Mouse (Mus musculus): ENCODE results near the gene Nans. TPM values are rescaled to one million over a fixed set of nuclear protein-coding genes. Genes with fewer than 3 reads are reported as not detected.

Gene Nans
- polyA plus RNA-seq, 1 experiment from 2014 or later = 59.7 TPM

DNA sequence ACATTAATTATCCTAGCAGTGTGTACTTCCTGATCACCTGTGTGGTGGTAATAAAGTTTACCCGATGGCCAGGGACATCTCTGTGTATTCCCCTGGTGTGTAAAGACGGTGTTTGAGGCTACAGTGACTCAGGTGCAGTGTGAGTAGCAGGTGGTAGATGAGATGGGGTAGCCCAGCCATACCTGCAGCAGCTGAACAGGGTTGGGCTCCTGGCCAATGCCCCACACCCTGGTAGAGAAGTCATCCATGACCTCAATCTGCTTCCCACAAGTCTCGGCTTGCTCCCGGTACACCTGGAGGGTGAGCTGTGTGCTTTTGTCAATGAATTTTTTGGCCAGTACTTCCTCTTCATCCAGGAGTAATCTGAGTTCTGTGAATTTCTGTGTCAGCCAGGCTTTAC is 34.3 kb downstream of the Nans start:
- H3K36me3 ChIP-seq (replicated peaks; ENCODE audit: control insufficient read depth, insufficient read depth) = no peaks in the 10 kb centered on the region
- H3K27me3 ChIP-seq (ENCODE audit: control insufficient read depth, insufficient read depth, low read length) = no peaks in the 10 kb centered on the region
- no peak overlapping the region for H3K4me3 ChIP-seq (replicated peaks; ENCODE audit: low read length)
- DNase-seq (ENCODE audit: low spot score) = no peak
- no peak for ATAC-seq (ENCODE audit: low FRiP score)
- H3K27ac ChIP-seq = no peak overlapping the region
- 88% methylated on average over 4 of the region's 4 CpGs for WGBS
- H3K9me3 ChIP-seq (ENCODE audit: control insufficient read depth, low read length) = no peaks in the 10 kb centered on the region
- no peak overlapping the region for H3K4me2 ChIP-seq (replicated peaks)
- H3K4me1 ChIP-seq (replicated peaks; ENCODE audit: control insufficient read depth, insufficient read depth, low read length) = no peaks in the 10 kb centered on the region
- H3K9ac ChIP-seq = no peak overlapping the region

DNA sequence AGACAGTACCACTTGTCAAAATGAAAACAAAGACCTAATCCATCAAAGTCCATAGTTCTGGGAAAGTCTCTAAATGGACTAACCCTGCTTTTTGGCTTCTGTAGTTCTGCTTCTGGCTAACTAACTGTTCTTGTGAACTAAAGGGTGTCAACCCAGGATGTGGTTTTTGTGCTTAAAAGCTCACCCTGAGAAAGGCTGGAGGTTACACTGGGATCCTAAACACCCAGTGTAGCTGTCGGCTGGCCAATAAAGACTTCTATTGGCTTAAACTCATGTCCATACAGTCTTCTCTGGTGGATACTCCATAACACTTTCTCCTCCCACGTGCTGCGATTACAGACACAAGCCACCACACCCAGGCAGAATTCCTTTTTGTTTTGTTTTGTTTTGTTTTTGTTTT is 37.2 kb downstream of the Nans start:
- 90% methylated on average over 3 of the region's 3 CpGs for WGBS
- Histone ChIP-seq H3K4me3 (replicated peaks; ENCODE audit: low read length) (no peak overlapping the region), H3K4me1 (replicated peaks; ENCODE audit: control insufficient read depth, insufficient read depth, low read length) (no peaks in the 10 kb centered on the region), H3K36me3 (replicated peaks; ENCODE audit: control insufficient read depth, insufficient read depth) (no peaks in the 10 kb centered on the region), H3K27ac (no peak overlapping the region), H3K4me2 (replicated peaks) (no peak overlapping the region), H3K9ac (no peak overlapping the region), H3K9me3 (ENCODE audit: control insufficient read depth, low read length) (no peaks in the 10 kb centered on the region), H3K27me3 (ENCODE audit: control insufficient read depth, insufficient read depth, low read length) (no peaks in the 10 kb centered on the region)
- DNase-seq (ENCODE audit: low spot score) (no peak), ATAC-seq (ENCODE audit: low FRiP score) (no peak)

DNA sequence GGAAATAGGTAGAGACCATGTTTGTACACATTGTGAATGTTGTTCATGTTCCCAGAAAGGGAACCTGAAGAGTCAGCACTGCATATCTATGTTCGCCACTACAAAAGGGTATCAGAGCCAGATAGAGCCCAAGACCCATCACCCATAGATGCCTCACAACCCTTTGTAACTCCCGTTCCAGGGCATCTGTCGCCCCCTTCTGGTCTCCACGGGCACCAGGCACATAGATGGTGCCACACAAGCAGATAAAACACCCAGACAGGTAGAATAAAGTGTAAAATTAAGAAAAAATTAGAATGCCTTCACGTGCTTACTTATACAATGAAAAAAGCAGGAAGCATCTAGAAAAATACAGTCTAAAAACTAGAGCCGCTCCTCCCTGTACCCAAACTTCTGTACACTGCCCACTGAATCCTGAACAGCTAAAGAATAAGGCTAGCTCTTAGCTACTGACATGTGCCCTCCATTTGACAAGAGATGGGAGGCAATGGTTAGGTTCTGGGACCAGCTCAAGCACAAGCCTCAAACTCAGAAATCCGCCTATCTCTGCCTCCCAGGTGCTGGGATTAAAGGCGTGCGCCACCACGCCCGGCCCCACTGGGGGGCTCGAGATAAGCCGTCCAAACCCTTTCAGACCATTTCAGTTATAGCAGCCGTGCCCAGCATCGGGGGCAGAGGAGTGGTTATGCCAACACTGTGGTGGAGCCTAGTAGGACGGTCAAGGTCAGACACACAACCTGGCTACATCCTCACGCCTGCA is 37.9 kb downstream of the Nans start:
- Histone ChIP-seq H3K9ac (no peak overlapping the region), H3K4me2 (replicated peaks) (peak overlapping the region; percentile 44), H3K9me3 (ENCODE audit: control insufficient read depth, low read length) (no peaks in the 10 kb centered on the region), H3K27ac (no peak overlapping the region), H3K36me3 (replicated peaks; ENCODE audit: control insufficient read depth, insufficient read depth) (no peaks in the 10 kb centered on the region), H3K4me3 (replicated peaks; ENCODE audit: low read length) (no peak overlapping the region), H3K27me3 (ENCODE audit: control insufficient read depth, insufficient read depth, low read length) (no peaks in the 10 kb centered on the region), H3K4me1 (replicated peaks; ENCODE audit: control insufficient read depth, insufficient read depth, low read length) (no peaks in the 10 kb centered on the region)
- ATAC-seq (ENCODE audit: low FRiP score) (no peak), DNase-seq (ENCODE audit: low spot score) (no peak)
- WGBS = 39% methylated on average over 17 of the region's 17 CpGs

DNA sequence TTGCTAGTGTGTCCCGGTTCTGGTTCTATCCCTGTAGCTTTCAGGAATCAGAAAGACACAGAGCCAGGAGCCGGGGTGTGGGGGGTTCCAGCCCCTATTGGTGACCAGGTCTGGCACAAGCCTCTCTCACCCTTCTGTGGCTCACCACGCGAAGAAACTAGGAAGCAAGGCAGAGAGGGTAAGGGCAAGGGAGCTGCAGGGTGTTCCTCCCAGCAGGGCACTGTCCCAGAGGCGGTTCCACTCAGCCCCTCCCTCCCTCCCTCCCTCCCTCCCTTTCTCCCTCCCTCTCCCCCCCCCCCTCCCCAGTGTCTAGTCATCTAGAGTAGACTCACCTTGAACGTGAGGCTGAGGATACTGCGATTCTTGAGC is 38.5 kb downstream of the Nans start:
- H3K4me1 ChIP-seq (replicated peaks; ENCODE audit: control insufficient read depth, insufficient read depth, low read length) = no peaks in the 10 kb centered on the region
- H3K27me3 ChIP-seq (ENCODE audit: control insufficient read depth, insufficient read depth, low read length) = 0 out of 2 replicates have a peak, but pooled peaks cover 3% of the 10 kb centered on the region
- H3K4me3 ChIP-seq (replicated peaks; ENCODE audit: low read length) = no peak overlapping the region
- H3K4me2 ChIP-seq (replicated peaks) = peak overlapping the region; percentile 44
- H3K9ac ChIP-seq = no peak overlapping the region
- ATAC-seq (ENCODE audit: low FRiP score) (no peak), DNase-seq (ENCODE audit: low spot score) (no peak)
- H3K9me3 ChIP-seq (ENCODE audit: control insufficient read depth, low read length) = no peaks in the 10 kb centered on the region
- H3K36me3 ChIP-seq (replicated peaks; ENCODE audit: control insufficient read depth, insufficient read depth) = no peaks in the 10 kb centered on the region
- H3K27ac ChIP-seq = no peak overlapping the region
- 1% methylated on average over 7 of the region's 7 CpGs for WGBS

DNA sequence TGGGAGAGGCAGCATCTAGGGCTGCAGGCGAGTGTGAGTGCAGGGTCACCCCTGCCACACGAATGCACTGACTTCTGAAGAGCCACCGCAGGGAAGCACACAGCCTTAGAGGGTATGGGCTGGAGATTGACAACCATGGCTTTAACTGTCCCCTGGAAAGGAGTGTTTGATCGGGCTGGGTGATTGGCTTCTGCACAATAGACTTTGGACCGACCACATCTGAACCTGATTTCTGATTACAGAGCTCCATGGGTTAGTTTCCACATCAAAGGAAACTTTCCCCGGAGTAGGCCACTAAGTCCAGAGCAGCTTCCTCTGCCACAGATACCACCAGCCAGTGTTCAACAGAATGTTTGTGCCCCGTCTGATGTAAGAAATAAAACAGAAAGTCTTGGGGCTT is 40.7 kb downstream of the Nans start:
- Histone ChIP-seq H3K9me3 (ENCODE audit: control insufficient read depth, low read length) (no peaks in the 10 kb centered on the region), H3K9ac (no peak overlapping the region), H3K36me3 (replicated peaks; ENCODE audit: control insufficient read depth, insufficient read depth) (no peaks in the 10 kb centered on the region), H3K27ac (no peak overlapping the region), H3K27me3 (ENCODE audit: control insufficient read depth, insufficient read depth, low read length) (peaks cover 24% of the 10 kb centered on the region), H3K4me3 (replicated peaks; ENCODE audit: low read length) (no peak overlapping the region), H3K4me1 (replicated peaks; ENCODE audit: control insufficient read depth, insufficient read depth, low read length) (no peaks in the 10 kb centered on the region), H3K4me2 (replicated peaks) (no peak overlapping the region)
- WGBS = 49% methylated on average over 7 of the region's 7 CpGs
- no peak for DNase-seq (ENCODE audit: low spot score)
- no peak for ATAC-seq (ENCODE audit: low FRiP score)

DNA sequence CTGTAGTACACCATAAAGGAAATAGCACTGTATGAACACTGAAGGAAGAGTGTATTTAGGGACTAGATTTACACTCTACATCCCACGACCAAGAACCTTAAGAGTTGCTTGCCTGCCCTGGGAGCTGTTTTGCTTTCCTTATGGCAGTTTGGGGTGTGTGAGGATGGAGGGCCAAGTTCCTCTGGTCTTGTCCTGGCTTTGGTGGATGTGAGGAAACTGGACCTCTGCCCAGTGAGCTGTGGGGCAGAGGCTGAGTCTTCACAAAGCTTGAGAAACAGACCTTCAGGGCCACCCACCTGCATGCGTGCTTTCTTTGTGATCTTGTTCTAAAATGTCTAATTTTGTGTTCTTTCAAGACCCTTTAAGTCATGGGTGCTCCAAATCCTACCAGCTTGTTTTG is 43.5 kb downstream of the Nans start:
- H3K4me3 ChIP-seq (replicated peaks; ENCODE audit: low read length) = no peak overlapping the region
- ATAC-seq (ENCODE audit: low FRiP score) (no peak), DNase-seq (ENCODE audit: low spot score) (no peak)
- WGBS = 84% methylated on average over 2 of the region's 2 CpGs
- H3K36me3 ChIP-seq (replicated peaks; ENCODE audit: control insufficient read depth, insufficient read depth) = no peaks in the 10 kb centered on the region
- peaks cover 52% of the 10 kb centered on the region for H3K27me3 ChIP-seq (ENCODE audit: control insufficient read depth, insufficient read depth, low read length)
- H3K9me3 ChIP-seq (ENCODE audit: control insufficient read depth, low read length) = no peaks in the 10 kb centered on the region
- H3K4me1 ChIP-seq (replicated peaks; ENCODE audit: control insufficient read depth, insufficient read depth, low read length) = 0 out of 2 replicates have a peak, but pooled peaks cover 3% of the 10 kb centered on the region
- no peak overlapping the region for H3K27ac ChIP-seq
- no peak overlapping the region for H3K4me2 ChIP-seq (replicated peaks)
- H3K9ac ChIP-seq = no peak overlapping the region

DNA sequence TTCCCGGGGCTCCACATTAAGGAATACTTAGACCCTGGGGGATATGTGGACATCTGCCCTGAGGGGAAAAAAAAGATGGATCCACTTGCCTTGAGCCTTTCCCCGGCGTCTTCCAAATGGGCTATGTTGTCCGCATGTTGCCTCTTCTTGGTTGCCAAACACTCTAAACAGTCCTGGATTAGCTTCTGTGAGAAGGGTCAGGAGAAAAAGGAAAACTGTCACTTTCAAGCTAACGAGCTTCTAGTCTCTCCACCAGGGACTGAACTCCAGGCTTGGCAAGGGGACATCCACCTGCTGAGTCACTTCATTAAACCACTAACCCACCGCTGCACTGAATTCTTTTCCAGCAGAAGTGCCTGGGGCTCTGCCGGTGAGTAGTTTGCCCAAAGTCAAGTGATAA is 43.9 kb downstream of the Nans start:
- Histone ChIP-seq H3K27me3 (ENCODE audit: control insufficient read depth, insufficient read depth, low read length) (peaks cover 54% of the 10 kb centered on the region), H3K9me3 (ENCODE audit: control insufficient read depth, low read length) (no peaks in the 10 kb centered on the region), H3K9ac (no peak overlapping the region), H3K36me3 (replicated peaks; ENCODE audit: control insufficient read depth, insufficient read depth) (no peaks in the 10 kb centered on the region), H3K27ac (no peak overlapping the region), H3K4me3 (replicated peaks; ENCODE audit: low read length) (no peak overlapping the region), H3K4me2 (replicated peaks) (no peak overlapping the region), H3K4me1 (replicated peaks; ENCODE audit: control insufficient read depth, insufficient read depth, low read length) (0 out of 2 replicates have a peak, but pooled peaks cover 3% of the 10 kb centered on the region)
- WGBS = 75% methylated on average over 7 of the region's 7 CpGs
- ATAC-seq (ENCODE audit: low FRiP score) = no peak
- no peak for DNase-seq (ENCODE audit: low spot score)

DNA sequence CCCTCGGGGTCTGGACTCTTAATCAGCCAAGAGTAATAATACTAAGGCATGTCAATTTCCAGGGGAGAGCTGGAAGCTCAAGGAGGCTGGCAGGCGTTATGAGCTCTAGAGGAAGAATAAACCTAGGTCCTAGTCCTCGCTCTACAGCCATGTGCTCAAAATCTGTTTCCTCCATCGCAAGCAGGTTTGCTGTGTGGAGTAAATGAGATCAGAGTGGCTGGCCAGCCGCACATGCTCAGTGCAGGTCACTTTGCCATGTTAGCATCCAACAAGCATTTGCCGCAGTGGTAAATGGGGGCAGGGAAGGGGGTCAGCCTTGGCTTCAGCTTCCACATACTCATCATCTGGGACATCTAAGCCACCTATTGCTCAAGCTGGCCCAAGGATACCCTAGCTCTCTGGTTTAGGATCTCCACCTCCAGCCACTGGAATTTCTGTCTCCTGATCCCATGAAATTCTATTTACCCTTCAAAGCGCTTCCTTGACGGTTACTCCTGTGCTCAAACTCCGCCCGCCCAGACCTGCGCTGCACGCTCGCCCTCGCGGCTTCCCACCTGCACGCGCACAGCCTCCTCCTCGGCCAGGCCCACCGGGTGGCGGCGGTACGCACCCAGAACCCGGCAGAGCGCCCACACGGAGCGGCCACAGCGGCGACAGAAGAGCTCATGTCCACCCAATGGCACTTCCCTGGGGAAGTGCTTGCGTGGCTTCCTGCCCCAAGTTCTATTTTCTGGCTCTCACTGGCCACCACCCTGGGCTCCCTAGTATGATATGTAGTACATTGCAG is 45.1 kb downstream of the Nans start:
- Histone ChIP-seq H3K4me1 (replicated peaks; ENCODE audit: control insufficient read depth, insufficient read depth, low read length) (0 out of 2 replicates have a peak, but pooled peaks cover 3% of the 10 kb centered on the region), H3K4me3 (replicated peaks; ENCODE audit: low read length) (peak overlapping the region; percentile 24), H3K36me3 (replicated peaks; ENCODE audit: control insufficient read depth, insufficient read depth) (no peaks in the 10 kb centered on the region), H3K9me3 (ENCODE audit: control insufficient read depth, low read length) (no peaks in the 10 kb centered on the region), H3K27me3 (ENCODE audit: control insufficient read depth, insufficient read depth, low read length) (peaks cover 54% of the 10 kb centered on the region), H3K27ac (no peak overlapping the region), H3K4me2 (replicated peaks) (peak overlapping the region; percentile 52), H3K9ac (peak overlapping the region; percentile 5; the same call in 1 of the 2 replicates)
- no peak for DNase-seq (ENCODE audit: low spot score)
- no peak for ATAC-seq (ENCODE audit: low FRiP score)
- WGBS = 10% methylated on average over 29 of the region's 29 CpGs

DNA sequence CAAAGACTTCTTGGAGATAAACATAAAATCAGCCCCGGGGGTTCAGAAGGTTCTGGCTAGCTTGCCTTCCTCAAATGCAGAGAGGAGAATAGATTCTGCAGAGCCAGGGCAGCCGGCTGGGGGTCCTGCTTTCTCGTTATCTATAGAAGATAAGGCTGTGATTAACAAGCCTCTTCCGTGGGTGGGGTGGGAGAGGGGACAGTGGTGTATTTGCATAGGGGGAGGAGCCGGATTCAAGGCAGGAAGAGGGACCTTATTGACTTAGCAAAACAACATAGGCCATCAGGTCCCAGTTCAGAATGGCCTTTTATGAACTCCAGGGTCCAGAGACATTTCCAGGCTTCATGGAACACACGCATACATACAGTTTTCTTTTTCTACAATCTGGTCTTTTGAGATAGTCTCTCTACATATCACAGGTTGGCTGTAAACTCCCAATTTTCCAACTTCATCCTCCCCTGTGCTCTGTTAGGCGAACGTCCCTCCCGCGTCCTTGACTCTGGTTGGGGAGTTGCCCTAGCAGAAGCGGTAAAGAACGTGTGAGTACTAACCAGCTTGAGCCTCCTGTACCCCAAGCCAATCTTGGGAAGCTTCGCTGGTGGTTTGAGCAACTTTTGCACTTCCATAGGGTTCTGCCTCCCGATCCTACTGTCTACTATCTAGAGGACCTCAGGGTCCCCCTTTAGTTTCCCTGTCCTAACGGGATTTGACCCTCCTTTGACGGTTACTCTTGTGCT is 46.2 kb downstream of the Nans start:
- H3K36me3 ChIP-seq (replicated peaks; ENCODE audit: control insufficient read depth, insufficient read depth) = no peaks in the 10 kb centered on the region
- H3K4me3 ChIP-seq (replicated peaks; ENCODE audit: low read length) = peak overlapping the region; percentile 39
- 0 out of 2 replicates have a peak, but pooled peaks cover 3% of the 10 kb centered on the region for H3K4me1 ChIP-seq (replicated peaks; ENCODE audit: control insufficient read depth, insufficient read depth, low read length)
- no peak overlapping the region for H3K27ac ChIP-seq
- 11% methylated on average over 16 of the region's 16 CpGs for WGBS
- H3K9ac ChIP-seq = peak overlapping the region; percentile 50; the same call in 1 of the 2 replicates
- H3K4me2 ChIP-seq (replicated peaks) = peak overlapping the region; percentile 58
- peaks cover 54% of the 10 kb centered on the region for H3K27me3 ChIP-seq (ENCODE audit: control insufficient read depth, insufficient read depth, low read length)
- ATAC-seq (ENCODE audit: low FRiP score) = no peak
- H3K9me3 ChIP-seq (ENCODE audit: control insufficient read depth, low read length) = no peaks in the 10 kb centered on the region
- no peak for DNase-seq (ENCODE audit: low spot score)
